Mouse (Mus musculus): ENCODE data around the gene Hsd17b14.
A peak's percentile ranks its signal among the peaks of the same experiment; 100 is the strongest.
"Not testable (repeated sequence)": the region's sequence is repeated elsewhere in the genome, so short reads cannot be mapped to it uniquely, and the experiment has no call there.

The Hsd17b14 gene

DNA sequence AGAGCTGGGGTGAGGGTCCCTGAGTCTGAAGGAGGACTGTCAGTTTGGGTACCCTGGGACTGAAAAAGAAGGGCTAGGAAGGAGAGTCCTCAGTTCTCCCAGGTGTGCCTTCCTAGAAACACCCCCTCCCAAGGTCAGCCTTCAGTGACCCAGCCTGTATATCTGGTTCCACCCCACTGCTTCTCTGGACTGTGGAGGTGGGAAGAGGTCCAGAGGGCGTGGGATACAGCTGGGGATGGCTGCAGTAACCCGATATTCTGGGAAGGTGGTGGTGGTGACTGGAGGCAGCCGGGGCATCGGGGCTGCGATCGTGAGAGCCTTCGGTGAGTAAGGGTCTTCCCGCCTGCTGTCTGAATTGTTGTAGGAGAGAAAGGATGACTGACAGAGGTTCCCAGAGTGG lies at the start of gene Hsd17b14:
Gene Hsd17b14 (plus strand): TSS at position 150 of the 400 bp plus-strand sequence.
- no peak for DNase-seq (ENCODE audit: low spot score in 2 of 2)

DNA sequence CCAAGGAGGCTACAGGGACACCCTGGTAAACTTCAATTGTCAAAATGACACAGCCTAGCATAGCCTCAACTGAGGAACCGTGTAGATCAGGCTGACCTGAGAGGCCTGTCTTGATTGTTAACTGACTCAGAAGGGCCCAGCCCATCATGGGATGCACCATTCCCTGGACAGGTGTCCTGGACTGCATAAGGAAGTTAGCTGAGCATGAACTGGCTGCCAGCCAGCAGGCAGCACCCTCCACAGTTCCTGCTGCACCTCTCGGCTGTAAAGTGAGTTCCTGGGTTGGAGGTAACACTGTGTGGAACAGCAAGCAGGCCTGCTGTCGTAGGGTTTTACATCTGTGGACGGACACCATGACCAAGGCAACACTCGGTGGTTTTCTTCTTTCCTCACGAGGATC lies 47.1 kb upstream of the Hsd17b14 start:
- DNase-seq (ENCODE audit: low spot score in 2 of 2) = no peak

DNA sequence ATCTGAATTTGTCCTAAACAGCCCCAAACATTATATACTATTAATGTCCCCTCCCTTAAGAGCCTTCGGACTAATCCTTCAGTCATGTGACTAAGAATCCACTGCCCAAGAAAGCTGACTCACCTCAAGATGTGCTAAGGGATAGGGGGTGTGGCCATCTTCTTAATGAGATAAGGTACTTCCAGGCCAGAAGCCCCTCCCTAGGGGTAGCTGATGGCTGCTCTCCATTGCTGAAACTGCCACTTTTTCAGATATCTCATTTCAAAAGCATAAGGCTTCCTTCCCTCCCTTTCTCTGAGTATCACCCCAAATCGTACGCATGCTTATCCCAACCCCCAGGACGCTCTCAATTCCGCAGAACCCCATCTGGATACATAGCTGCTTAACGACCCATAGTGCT lies 46.1 kb upstream of the Hsd17b14 start:
- DNase-seq (ENCODE audit: low spot score in 2 of 2) = no peak

DNA sequence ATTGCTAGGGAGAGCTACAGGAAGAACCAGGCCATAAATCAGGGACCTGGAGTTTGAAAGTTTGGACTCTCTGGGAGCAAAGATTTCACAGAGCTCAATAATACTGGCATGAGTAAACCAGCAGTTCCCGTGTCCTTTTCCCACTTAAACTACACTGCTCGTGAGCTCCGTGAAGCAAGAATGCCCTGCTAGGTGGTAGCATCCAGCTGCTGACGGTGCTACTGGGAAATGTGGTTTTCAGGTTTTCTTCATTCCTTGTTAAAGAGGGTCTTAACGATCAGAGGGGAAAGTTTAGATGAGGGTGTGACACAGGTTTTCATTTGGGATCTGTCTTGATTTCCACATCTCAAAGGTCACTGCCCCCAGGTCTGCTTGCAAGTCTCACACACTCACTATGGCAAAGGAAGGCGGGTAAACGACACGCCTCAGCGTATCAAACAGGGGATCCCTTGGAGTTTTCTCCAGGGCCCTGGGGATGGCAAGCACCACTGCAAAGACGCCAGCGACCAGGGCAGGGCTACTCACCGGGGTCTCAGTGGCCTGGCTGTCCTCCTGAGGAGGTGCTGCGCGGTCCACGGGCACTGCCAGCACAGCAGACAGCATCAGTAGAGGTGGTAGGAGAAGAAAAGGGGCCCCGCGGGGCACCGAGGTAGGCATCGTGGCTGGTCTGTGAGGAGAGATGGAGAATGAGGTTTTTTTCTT lies 45.4 kb upstream of the Hsd17b14 start:
- DNase-seq (ENCODE audit: low spot score in 2 of 2) = no peak

DNA sequence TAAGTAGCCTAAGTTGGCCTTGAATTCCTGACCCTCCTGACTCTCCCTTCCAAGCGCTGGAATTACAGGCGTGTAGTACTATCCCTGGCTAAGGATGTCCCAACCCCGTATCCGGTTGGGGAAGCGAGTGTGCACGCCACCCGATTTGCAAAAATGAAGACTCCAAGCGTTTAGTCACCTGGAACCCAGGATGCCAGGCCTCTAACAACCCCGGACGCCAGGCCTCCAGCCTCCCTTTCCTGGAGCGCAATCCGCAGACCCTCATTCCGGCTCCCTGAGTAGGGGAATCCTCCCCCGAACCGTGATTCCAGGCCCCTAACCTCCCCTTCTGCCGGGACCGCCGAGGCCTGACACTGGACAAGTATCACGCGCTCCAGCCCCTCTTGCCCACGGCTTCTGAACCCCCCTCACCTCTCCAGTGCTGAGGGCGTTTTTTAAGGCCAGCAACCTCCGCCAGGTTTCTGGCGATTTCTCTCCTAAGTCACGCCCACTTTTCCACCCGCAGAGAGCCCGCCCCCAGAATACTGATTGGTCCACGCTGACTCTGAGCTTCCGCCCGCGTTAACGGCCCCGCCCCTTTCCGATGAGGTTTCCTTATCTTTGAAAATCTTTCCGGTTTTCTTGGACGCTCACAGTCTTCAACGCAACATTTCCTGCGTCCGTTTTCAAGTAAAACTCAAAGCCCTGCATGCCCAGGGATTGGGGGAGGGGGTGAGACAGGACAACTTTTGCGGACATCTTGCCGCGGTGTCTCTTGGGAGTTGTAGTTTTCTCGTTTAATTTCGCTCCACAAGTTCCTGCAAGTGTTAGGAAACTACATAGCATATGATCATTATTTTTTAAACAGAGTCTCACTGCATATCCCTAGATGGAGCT lies 44.5 kb upstream of the Hsd17b14 start, which contains the start of gene Nucb1:
Gene Nucb1 (minus strand): TSS at position 495 of the 876 bp plus-strand sequence.
- peak; percentile 74 to 87 for DNase-seq (ENCODE audit: low spot score in 2 of 2)

DNA sequence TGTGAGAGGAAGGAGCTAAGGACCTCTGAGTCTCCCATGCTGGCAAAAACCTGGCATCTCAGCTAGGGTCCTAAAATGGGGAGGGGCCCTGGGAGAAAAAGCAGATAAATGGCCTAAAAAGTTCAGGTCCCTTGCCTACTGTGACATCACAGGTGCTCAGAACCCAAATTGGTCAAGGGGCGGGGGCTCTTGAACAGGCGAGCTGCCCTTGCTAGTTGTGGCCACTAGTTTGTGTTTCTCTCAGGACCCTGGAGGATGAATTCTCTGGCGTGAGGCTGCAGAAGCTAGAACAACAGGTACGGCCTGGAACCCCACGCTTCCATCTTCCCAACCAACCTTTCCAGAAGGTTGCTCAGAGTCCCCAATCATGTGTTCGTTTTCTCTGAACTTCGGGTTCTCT lies 40.3 kb upstream of the Hsd17b14 start:
- DNase-seq (ENCODE audit: low spot score in 2 of 2) = no peak

DNA sequence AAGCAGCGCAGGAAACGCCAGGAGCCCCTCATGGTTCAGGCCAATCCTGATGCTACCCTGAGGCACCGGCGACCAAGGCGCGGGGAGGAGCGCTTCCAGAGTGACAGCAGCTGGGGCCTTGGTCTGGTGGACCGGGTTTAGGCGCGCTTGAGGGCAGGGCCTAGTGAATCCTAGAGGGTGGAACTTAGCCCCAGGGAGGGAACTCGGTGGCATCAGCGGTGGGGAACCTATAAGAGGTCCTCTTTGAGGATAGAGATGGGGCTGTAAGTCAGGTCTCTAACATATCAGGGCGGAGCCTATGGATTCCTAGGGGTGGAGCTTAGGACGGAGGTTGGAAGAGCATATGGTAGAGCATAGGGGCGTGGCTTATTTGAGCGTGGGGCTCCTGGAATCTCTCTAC lies 39.3 kb upstream of the Hsd17b14 start:
- DNase-seq (ENCODE audit: low spot score in 2 of 2) = no peak

DNA sequence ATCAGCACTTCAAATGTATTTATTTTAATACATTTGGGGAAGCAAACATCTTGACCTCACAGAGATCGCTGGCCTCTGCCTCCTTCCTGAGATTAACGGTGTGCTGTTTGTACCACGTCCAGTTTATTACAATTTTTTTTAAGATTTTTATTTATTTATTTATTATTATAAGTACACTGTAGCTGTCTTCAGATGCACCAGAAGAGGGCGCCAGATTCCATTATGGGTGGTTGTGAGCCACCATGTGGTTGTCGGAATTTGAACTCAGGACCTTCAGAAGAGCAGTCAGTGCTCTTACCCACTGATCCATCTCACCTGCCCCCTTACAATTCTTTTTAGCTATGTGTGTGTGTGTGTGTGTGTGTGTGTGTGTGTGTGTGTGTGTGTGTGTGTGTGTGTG lies 37.8 kb upstream of the Hsd17b14 start:
- not testable (repeated sequence) for DNase-seq (ENCODE audit: low spot score in 2 of 2)

DNA sequence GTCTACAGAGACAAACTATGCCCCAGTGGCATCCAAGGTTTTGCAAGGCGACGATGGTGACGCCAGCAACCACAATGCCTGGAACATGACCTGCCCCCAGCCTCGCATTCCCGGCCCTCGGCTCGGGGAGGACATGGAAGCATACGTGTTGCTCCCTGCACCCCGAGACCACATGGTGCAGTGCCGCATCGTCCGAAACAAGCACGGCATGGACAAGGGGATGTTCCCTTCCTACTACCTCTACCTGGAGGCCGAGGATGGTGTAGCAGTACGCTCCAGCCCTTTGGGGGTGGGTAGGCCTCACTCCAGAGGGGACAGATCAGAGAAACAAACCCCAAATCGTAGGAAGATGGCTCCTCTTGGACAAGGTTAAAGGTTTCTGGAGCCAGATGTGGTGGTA lies 36.1 kb upstream of the Hsd17b14 start:
- no peak for DNase-seq (ENCODE audit: low spot score in 2 of 2)

DNA sequence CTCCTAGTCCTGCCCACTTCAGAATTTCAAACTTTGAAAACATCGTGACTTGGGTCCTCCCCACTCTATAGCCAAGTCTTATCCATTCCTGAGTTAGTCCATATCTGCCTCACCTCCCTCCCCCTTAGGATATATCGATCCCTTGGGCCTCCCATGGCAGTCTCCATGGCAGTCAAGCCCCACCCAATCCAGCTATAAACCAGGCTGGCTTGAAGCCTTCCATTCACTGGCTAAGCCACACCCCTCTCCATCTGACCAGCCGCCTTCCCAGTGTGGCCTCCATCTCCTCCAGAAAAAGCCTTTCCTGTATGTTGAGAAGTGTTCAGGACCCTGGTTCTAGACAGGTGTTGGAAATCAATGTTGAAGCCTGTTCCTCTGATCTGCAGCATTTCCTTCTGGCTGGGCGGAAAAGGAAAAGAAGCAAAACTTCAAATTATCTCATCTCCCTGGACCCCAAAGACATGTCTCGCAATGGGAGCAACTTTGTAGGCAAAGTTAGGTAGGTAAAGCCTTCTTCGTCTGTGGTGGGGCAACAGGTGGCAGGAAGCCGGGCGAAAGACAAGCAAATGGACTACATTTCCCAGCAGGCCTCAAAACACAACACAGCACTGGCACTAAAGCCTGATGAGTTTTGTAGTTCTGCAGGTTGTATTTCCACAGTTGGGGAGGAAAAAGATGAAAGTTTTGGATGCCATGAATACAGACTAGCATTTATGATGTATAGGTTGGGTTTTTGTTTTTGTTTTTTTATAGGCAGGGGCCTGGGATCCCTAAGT lies 35.2 kb upstream of the Hsd17b14 start:
- DNase-seq (ENCODE audit: low spot score in 2 of 2) = no peak

DNA sequence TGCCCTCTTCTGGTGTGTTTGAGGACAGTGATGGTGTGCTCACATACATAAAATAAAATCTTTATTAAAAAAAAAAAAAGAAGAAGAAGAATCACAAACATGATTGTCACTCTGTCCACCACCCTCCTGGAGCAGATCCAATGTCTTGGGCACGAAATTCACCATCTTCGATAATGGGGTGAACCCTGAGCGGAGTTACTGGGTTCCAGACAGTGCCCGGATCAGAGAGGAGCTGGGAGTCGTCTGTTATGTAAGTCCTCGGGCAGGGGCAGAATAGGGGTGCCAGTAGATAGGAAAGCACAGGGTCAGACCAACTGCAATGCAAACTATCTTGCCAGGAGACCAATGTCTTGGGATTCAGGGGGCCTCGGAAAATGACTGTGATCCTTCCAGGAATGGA lies 34.1 kb upstream of the Hsd17b14 start:
- DNase-seq (ENCODE audit: low spot score in 2 of 2) = no peak

DNA sequence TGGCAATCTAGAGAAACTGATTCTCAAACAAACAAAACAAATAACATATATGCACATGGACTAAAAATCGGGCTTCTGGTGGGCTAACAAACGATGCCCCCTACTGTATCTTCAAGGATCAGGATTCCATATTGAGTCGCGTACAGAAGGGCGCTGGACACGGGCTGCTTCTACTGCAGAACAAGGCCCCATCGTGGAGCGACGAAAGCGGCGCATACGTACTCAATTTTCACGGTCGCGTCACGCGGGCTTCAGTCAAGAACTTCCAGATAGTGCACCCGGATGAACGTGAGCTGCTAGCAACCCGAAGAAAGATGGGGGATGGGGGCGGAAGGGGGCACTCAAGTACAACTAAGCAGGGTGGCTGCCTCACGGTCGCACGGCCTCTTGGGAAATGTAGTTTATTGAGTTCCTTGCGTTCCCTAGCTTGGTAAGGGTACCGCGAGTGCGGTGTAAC lies 32.9 kb upstream of the Hsd17b14 start:
- DNase-seq (ENCODE audit: low spot score in 2 of 2) = peak; percentile 54 to 79

DNA sequence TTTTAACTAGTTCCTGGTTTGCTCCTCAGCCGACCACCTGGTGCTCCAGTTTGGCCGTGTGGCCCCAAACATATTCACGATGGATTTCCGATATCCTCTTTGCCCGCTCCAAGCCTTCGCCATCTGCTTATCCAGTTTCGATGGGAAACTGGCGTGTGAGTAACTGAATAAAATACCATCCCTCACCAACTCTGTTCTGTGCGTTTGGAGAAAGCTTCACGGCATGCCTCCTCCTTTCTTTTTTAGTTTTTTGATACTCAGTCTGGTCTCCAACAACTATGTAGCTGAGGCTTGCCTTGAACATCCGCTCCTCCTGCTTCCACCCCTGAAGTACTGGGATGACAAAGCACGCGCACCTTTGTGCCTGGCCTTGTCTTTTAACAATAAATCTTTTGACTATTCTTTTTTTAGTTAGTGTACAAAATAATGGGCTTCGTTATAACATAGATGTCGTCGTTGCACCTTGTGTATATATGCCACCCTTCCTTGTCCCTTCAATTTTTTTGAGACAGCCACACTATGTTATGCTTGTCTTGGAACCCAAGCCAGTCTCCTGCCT lies 32.4 kb upstream of the Hsd17b14 start:
- DNase-seq (ENCODE audit: low spot score in 2 of 2) = no peak

DNA sequence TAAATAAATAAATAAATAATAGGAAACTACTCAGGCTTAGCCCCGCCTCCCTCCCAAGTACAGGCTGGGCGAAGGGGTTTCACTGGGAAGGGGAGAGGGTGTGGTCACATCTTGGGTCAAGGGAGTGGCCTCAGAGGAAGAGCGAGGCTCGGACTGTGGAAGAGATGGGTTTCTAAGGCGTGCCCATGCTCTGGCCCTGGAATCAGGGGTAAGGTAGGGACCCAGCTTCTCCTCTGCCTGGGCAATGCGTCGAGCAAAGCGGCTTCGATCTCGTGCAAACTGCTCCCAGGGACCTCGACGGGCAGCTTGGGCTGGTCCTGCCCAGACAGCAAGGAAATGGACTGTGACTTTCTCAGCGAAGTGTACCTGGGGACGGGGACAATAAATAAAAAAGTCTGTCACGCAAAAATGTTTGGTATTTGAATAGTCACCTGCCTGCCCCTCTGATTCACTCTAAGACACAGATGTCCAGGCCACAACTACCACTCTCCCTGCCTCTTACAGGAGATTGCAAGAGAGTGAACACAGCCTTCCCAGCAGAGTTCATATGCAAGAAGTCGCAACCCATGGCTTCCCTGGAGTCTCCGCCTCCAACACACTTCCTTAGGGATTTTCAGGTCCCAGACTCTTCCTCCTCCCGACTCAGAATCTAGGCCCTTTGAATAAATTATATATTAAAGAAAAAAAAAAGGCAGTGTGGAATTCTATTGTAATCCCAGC lies 31.6 kb upstream of the Hsd17b14 start:
- DNase-seq (ENCODE audit: low spot score in 2 of 2) = no peak

DNA sequence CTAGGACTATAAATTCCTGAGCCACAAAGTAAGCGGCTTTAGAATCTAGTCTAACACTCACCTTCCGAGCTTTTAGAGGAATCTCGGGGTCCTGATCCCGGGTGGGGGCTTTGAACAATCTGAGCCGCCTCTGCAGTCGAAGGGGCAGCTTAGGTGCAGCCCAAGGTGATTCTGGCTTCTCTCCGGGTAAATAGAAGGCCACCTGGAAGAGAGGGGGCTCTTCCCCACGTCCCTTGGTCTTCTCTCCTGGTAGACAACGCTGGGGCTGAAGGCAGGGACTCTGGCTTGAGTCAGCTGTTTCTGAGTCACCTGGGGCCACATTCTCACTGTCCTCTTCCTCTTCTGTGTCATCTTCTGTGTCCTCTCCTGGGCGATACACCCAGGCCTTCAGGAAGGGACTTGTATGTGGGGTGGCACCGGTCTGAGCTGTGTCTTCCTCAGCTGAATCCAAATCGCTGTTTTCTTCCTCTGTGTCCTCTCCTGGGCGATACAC lies 31.0 kb upstream of the Hsd17b14 start:
- DNase-seq (ENCODE audit: low spot score in 2 of 2) = no peak

DNA sequence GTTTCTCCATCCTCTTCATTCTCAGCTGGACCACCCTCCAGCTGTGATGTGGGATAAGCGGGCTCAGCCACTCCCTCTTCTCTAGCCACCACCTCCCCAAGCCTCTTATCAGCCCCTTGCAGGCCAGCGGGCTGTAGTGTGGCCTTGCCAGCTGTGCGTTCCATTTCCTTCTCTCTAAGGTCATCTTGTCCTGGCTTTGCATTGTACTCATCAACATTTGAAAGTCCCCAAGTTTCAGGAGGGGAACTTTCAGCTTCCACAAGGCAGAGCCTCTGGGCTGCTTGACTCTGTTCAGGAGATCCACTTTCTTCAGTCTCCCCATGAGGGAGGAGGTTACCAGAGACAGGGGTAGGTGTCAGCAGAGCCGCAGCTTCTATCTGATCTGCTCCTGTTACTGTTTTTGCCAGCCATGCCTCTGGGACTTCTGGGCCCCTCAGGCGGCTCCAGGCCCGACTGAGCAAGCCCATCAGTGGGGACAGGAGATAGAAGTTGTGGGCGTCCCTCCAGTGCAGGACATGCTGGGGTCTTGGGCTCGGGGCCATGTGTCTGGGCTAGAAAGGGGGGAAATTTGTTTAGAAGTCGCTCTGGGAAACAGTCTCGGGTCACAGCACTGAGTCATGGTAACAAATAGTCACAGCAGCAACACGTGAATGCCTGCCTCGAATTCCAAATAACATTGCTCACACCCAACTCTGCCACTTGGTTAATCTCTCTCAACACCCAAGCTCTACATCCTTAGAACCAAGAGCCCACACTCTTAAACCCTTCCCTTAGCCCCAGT lies 29.7 kb upstream of the Hsd17b14 start:
- no peak for DNase-seq (ENCODE audit: low spot score in 2 of 2)

DNA sequence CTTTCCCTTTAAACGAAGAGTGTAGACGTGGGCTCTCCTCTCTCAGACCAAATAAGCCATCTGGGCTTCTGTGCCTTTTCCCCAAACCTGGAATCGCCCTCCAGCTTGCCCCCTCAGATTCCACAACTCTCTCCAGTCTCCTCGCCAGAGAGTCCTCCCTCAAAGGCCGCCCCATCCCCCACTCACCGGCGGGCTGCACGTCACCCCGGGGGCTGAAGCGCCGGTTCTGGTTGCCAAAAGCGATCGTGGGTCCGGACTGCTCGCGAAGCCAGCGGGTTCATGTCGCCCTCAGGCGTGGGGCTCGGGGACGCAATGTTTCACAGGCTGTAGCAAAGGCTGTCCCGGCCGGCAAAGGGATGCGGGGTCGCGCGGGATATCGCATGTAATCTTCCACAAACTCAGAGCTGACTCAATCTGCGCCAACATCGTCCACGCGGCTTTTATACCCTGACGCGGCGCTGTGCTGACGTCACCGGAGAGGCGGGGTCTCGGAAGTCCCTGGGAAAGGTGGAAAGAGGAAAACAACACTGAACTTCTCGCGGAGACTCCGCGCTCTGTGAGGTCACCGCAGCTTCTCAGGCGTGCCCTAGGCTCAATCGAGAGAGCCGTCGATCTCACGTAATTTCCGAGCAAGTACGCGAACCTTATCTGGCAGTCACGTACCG lies 28.8 kb upstream of the Hsd17b14 start, which contains the start of the genes Ppp1r15a and Plekha4:
Gene Ppp1r15a (minus strand): TSS at position 460 of the 665 bp plus-strand sequence.
Gene Plekha4 (plus strand): TSS at position 522 of the 665 bp plus-strand sequence.
- DNase-seq (ENCODE audit: low spot score in 2 of 2) = peak; percentile 89 to 93

DNA sequence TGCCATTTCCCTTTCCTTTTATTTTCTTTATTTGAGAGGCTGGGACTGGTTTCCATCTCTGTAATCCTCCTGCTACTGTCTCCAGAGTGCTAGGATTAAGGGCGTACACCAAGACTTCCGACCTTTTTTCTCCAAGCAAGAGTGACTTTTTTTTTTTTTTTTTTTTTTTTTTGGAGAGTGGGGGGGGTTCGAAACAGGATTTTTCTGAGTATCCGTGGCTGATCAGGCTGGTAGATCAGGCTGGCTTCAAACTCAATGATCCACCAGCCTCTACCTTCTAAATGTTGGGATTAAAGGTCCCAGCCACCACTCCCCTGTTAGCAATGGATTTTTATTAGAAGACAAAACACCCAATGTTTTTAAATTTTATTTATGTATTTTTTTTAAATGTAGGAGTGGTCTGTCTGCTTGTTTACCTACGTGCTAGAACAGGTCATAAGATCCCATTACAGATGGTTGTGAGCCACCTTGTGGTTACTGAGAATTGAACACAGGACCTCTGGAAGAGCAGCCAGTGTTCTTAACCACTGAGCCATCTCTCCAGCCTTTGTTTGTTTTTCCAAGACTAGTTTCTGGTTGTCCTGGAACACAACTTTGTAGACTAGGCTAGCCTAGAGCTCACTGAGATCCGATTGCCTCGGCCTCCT lies 28.1 kb upstream of the Hsd17b14 start:
- DNase-seq (ENCODE audit: low spot score in 2 of 2) = no peak

DNA sequence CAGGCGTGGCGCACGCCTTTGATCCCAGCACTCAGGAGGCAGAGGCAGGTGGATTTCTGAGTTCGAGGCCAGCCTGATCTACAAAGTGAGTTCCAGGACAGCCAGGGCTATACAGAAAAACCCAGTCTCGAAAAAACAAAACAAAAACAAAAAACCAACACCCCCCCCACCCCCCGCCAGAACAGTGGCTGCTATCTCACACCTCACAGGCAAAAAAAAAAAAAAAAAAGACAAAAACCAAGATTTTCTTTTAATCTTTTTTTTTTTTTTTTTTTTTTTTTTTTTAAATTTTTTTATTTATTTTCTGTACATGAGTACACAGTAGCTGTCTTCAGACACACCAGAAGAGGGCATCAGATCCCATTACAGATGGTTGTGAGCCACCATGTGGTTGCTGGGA lies 27.5 kb upstream of the Hsd17b14 start:
- not testable (repeated sequence) for DNase-seq (ENCODE audit: low spot score in 2 of 2)

All from cerebellum, postnatal 4 days (tissue).